Mouse (Mus musculus) ES-E14 (cell line): ENCODE measurements around the gene Dixdc1.

Experiments used
- HCFC1 ChIP-seq: IDR thresholded peaks from 2 replicates; pipeline ENCODE4 v1.6.1; 2012; ENCODE audit warnings: low read length, inconsistent platforms, borderline replicate concordance; ENCODE audit not compliant: insufficient read depth
- ZNF384 ChIP-seq: IDR thresholded peaks from 2 replicates; pipeline ENCODE4 v1.6.1; 2012; ENCODE audit warnings: low read depth, low read length, inconsistent platforms

DNA sequence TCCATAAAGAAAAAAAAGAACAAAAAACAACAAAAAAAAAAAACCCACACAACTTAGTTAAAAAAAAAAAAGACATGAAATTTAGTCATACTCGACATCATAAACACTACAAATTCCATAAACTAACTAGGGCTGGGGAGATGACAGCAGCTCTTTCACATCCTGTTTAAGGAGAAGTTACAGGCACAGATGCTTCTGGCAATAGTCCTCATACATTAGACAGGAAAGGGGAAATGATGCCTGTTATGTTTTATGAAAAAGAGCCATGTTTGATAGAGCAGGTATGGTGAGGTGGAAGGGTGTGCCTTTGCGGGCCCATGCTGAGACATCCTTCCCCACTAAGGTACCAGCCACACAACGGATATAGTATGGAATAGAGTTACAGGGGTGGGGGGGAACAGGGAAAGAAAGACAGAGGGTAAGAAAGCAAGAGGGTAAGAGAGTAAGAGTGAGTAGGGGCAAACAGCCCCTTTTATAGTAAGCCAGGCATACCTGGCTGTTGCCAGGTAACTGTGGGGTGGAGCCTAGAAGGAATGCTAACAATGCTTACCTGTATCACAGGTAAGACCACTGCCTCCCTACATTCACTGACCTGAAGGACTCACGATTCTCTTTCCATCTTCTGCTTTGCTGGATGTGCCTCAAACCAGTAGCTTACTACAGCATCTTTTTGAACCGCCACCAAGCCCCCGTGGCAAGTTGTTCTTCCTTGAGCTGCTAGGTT, 22.4 kb upstream of the Dixdc1 start:
- TF ChIP-seq HCFC1 = no peak
- TF ChIP-seq ZNF384 = no peak
